Mouse (Mus musculus) ES-Bruce4 (cell line): ENCODE data around the gene Parvg. TPM values are rescaled to one million over a fixed set of nuclear protein-coding genes. Genes with fewer than 3 reads are reported as not detected.

ENCODE experiments used
- H3K27ac ChIP-seq: 2 replicates; pipeline ENCODE4 v1.5.1; 2012; ENCODE audit warnings: low read length, inconsistent platforms; ENCODE audit not compliant: insufficient read depth
- H3K27me3 ChIP-seq: 2 replicates; pipeline ENCODE4 v1.6.1; 2012; ENCODE audit warnings: mild to moderate bottlenecking, low read length, inconsistent platforms; ENCODE audit not compliant: control insufficient read depth, poor library complexity, insufficient read depth, severe bottlenecking
- H3K36me3 ChIP-seq: 2 replicates; pipeline ENCODE4 v1.6.1; 2012; ENCODE audit warnings: inconsistent platforms, mild to moderate bottlenecking, low read length, moderate library complexity; ENCODE audit not compliant: control insufficient read depth, poor library complexity, insufficient read depth, severe bottlenecking
- H3K4me1 ChIP-seq: one replicate; pipeline ENCODE4 v1.8.1; 2011; ENCODE audit warnings: low read length; ENCODE audit not compliant: control insufficient read depth, insufficient read depth
- H3K4me3 ChIP-seq: 2 replicates; pipeline ENCODE4 v1.5.1; 2011; ENCODE audit warnings: low read depth, mild to moderate bottlenecking, low read length
- H3K9ac ChIP-seq: 2 replicates; pipeline ENCODE4 v1.6.1; 2012; ENCODE audit warnings: low read depth, mild to moderate bottlenecking, inconsistent platforms; ENCODE audit not compliant: poor library complexity, severe bottlenecking
- H3K9me3 ChIP-seq: replicated peaks from 2 replicates; pipeline ENCODE4 v1.6.1; 2012; ENCODE audit warnings: mild to moderate bottlenecking, low read length, inconsistent platforms; ENCODE audit not compliant: control insufficient read depth, poor library complexity, insufficient read depth, severe bottlenecking
- CTCF ChIP-seq: IDR thresholded peaks from one replicate; pipeline ENCODE4 v1.8.1; 2011; ENCODE audit warnings: low read depth, low read length
- EP300 ChIP-seq: IDR thresholded peaks from 2 replicates; pipeline ENCODE4 v1.6.1; 2011; ENCODE audit warnings: low read depth, low read length; ENCODE audit not compliant: insufficient read depth
- POLR2A ChIP-seq: IDR thresholded peaks from one replicate; pipeline ENCODE4 v1.8.1; 2011; ENCODE audit warnings: low read length; ENCODE audit not compliant: insufficient read depth
- polyA plus RNA-seq: library from polyadenylated mRNA; stranded (reverse); fragments of >200 nt; gene quantifications from 2 replicates; pipeline ENCODE4 v1.2.4, GENCODE M21; 2011; ENCODE audit warnings: low read depth; ENCODE audit not compliant: missing spikeins, insufficient read depth, insufficient read length

Parvg gene
- polyA plus RNA-seq, 1 experiment = not detected

DNA sequence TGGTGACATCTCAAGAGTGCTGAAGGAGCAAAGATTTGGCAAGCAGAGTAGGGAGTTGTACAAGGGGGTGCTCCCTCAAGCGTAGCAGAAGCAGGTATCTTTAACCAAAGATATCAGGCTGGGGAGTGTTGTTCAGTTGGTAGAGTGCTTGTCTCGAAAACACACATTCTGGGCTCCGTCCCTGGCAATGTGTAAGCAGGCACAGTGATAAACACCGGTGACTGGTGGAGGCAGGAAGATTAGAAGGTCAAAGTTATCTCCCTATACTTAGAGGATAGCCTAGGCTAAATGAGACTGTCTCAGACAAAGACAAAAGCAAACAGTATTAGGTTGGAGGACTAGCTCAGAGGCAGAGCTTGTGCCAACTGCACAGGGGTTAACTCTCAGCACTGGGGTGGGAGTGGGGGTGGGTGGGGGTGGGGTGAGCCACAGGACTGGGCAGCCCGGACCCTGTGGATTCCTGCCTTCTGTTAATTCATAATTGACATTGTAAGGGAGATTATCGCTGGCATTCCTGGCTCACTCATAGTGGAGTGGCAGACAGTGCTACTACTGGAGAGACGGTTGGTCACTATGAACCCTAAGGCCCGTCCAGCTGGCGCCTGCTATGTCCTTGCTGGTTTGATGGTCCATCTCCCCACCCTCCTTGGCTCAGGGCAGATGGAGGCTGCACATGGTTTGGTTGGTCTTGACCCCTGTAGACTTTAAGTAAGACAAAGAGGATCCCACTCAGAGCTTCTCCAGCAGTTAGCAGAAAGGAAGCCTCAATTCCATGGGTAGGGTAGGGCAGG, 12.3 kb upstream of the Parvg start:
- H3K4me1 ChIP-seq = peaks cover 6% of the 10 kb centered on the region
- peaks cover 6% of the 10 kb centered on the region; the same call in 1 of the 2 replicates for H3K36me3 ChIP-seq
- no peak for TF ChIP-seq POLR2A
- no peak for TF ChIP-seq CTCF
- TF ChIP-seq EP300 = no peak
- no peak overlapping the region for H3K9ac ChIP-seq
- H3K4me3 ChIP-seq = no peak overlapping the region
- no peak overlapping the region for H3K27ac ChIP-seq
- no peaks in the 10 kb centered on the region for H3K9me3 ChIP-seq
- no peaks in the 10 kb centered on the region for H3K27me3 ChIP-seq

DNA sequence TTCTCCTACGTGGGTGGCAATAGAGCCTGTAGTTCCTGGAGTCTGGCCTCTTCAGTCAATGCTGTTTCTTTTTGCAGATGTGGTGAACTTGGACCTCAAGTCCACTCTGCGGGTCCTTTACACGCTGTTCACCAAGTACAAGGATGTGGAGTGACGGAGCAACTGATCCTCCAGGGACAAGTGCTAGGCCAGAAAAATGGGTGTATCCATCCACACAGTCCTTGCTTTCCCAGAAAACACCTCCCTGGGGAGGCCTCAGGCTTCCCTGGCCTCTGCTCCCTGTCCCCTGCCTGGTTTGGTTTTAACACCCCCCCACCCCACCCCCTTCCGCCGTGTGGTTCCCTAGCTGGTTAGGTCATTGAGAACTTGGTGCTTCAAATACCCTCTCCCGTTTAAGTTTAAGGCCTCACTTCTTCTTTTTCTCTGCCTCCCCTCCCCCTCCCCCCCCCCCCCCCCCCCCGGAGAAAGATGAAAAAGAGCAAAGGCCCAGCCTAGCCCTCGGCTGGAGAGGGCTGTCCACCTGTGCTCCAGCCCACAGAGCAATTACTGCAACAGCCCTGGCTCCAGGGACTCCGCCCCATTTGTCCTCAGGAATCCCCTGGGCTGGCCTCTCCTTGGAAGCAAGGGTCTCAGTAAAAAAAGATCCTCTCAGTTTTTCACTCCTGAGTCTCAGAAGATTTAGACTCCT, 10.8 kb upstream of the Parvg start:
- H3K27ac ChIP-seq = peak overlapping the region; percentile 50
- no peaks in the 10 kb centered on the region for H3K27me3 ChIP-seq
- H3K9me3 ChIP-seq = no peaks in the 10 kb centered on the region
- H3K4me1 ChIP-seq = peaks cover 6% of the 10 kb centered on the region
- no peaks in the 10 kb centered on the region for H3K36me3 ChIP-seq
- no peak overlapping the region for H3K4me3 ChIP-seq
- no peak overlapping the region for H3K9ac ChIP-seq
- TF ChIP-seq EP300 (no peak), CTCF (no peak), POLR2A (no peak)

DNA sequence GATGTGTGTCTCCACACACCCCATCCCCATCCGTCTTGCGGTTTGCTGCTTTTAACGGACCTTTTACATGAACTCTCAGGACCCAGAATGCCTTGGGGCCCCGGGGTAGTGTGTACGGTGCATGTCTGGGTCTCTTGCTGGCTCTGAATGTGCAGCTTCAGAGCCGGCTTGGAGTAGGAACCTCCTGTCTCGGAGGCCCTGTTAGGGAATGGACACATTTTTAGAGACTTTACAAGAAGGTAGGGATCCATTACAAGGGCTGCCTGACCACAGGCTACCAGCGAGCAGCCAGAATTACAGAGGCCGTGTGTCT, 10.3 kb upstream of the Parvg start:
- no peak overlapping the region for H3K4me3 ChIP-seq
- H3K9ac ChIP-seq = no peak overlapping the region
- no peaks in the 10 kb centered on the region for H3K36me3 ChIP-seq
- no peaks in the 10 kb centered on the region for H3K27me3 ChIP-seq
- H3K27ac ChIP-seq = peak overlapping the region; percentile 50
- no peak for TF ChIP-seq CTCF
- TF ChIP-seq POLR2A = no peak
- no peak for TF ChIP-seq EP300
- peaks cover 6% of the 10 kb centered on the region for H3K4me1 ChIP-seq
- H3K9me3 ChIP-seq = no peaks in the 10 kb centered on the region

DNA sequence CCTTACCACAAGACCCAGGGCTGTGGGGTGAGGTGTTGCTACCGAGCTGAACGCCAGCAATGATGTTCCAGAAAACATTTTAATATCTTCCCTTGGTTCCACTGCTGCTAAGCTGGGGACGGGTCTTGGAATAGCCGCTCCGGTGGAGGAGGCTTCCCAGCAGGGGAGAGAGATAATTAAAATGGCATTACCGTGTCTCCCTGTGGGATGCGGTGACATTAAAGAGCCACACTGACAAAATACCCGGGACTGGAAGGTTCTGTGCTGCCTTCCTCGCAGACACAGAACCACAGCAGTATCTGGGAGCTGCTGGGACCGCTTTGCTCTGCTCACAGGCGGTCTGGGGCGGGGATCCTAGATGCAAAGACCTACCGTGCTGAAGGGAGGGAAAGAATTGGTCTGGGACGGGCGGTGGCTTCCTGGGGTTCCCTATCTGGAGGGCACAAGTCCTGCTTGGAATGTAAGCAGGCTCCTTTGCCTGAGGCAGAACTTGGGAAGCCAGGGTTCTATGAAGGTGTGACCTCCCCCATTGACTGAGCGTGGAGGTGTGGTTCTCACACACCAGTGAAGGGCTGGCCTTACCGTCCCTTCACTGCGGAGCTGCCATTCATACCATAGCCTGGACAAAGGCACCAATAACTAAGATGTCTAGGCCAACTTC, 9.3 kb upstream of the Parvg start:
- 0 out of 2 replicates have a peak overlapping the region, but pooled peaks have one; percentile 5 for H3K4me3 ChIP-seq
- H3K9ac ChIP-seq = no peak overlapping the region
- peak overlapping the region; percentile 63 for H3K27ac ChIP-seq
- H3K27me3 ChIP-seq = no peaks in the 10 kb centered on the region
- H3K36me3 ChIP-seq = no peaks in the 10 kb centered on the region
- no peaks in the 10 kb centered on the region for H3K9me3 ChIP-seq
- TF ChIP-seq CTCF (no peak), POLR2A (no peak), EP300 (peak; percentile 79; the same call in 1 of the 2 replicates)
- H3K4me1 ChIP-seq = peaks cover 6% of the 10 kb centered on the region

DNA sequence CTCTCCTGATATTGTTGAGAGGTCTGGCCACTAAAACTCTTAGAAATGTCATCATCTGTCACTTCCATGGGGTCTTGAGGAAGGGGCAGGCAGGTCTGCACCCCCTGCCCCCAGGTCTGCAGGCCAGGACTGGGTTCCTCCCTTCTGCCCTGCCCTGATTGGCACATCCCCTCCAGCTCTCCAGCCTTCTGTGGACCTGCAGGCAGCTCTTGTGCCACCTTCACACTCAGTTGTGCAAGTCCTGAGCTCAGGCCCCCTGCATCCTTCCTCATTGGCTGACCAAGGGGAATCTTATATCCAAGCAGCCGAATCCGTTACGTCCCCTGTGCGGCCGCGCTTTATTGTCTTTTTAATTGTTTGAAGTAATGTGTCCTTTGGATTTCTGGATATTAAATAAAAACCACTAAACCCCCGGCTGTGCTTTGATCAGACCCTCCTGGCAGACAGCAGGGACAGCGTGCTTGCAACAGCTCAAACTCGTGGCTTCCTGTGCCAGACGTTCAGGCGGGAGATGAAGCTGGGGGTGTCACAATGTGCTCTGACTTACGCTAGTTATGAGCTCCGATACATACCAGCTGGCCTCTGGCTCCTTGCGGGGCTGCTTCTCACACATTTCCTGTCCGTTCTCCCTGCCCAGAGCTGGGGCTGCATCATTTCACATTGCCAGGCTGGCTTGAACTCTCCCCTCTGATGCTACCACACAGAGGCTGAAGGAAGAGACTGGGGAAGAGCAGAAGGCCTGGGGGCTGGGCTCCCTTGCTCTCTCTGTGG, 8.4 kb upstream of the Parvg start:
- H3K27me3 ChIP-seq = no peaks in the 10 kb centered on the region
- no peak overlapping the region for H3K27ac ChIP-seq
- TF ChIP-seq POLR2A (no peak), EP300 (no peak), CTCF (no peak)
- no peak overlapping the region for H3K9ac ChIP-seq
- no peak overlapping the region for H3K4me3 ChIP-seq
- peaks cover 6% of the 10 kb centered on the region for H3K4me1 ChIP-seq
- no peaks in the 10 kb centered on the region for H3K36me3 ChIP-seq
- no peaks in the 10 kb centered on the region for H3K9me3 ChIP-seq
